Mouse (Mus musculus): Measurements from ENCODE around the gene Spats2l.

Gene Spats2l

GRCm38 (mm10) chr1:57824966-57825759, 51.2 kb downstream of the Spats2l start:
- no peak for DNase-seq (ENCODE audit: low read depth in 1 of 2, low spot score in 2 of 2)

GRCm38 (mm10) chr1:57826245-57826644, 52.3 kb downstream of the Spats2l start:
- DNase-seq (ENCODE audit: low read depth in 1 of 2, low spot score in 2 of 2) = no peak

GRCm38 (mm10) chr1:57833145-57833544, 59.2 kb downstream of the Spats2l start:
- DNase-seq (ENCODE audit: low read depth in 1 of 2, low spot score in 2 of 2) = no peak

- no peak for DNase-seq (ENCODE audit: low read depth in 1 of 2, low spot score in 2 of 2)
These were observed 61.2 kb downstream of the Spats2l start for GRCm38 (mm10) chr1:57835128-57835527.

- no peak for DNase-seq (ENCODE audit: low read depth in 1 of 2, low spot score in 2 of 2)
These were observed 62.8 kb downstream of the Spats2l start for GRCm38 (mm10) chr1:57836686-57837317.

GRCm38 (mm10) chr1:57839863-57840262, 65.9 kb downstream of the Spats2l start:
- DNase-seq (ENCODE audit: low read depth in 1 of 2, low spot score in 2 of 2) = no peak

- no peak for DNase-seq (ENCODE audit: low read depth in 1 of 2, low spot score in 2 of 2)
These were observed 71.2 kb downstream of the Spats2l start for GRCm38 (mm10) chr1:57845054-57845722.

GRCm38 (mm10) chr1:57846856-57847698, 73.1 kb downstream of the Spats2l start:
- no peak for DNase-seq (ENCODE audit: low read depth in 1 of 2, low spot score in 2 of 2)

GRCm38 (mm10) chr1:57849087-57849486, 75.1 kb downstream of the Spats2l start:
- DNase-seq (ENCODE audit: low read depth in 1 of 2, low spot score in 2 of 2) = no peak

- no peak for DNase-seq (ENCODE audit: low read depth in 1 of 2, low spot score in 2 of 2)
These were observed 76.0 kb downstream of the Spats2l start for GRCm38 (mm10) chr1:57849916-57850315.

GRCm38 (mm10) chr1:57851871-57852270, 77.9 kb downstream of the Spats2l start:
- DNase-seq (ENCODE audit: low read depth in 1 of 2, low spot score in 2 of 2) = no peak

GRCm38 (mm10) chr1:57852562-57853271, 78.8 kb downstream of the Spats2l start:
- DNase-seq (ENCODE audit: low read depth in 1 of 2, low spot score in 2 of 2) = no peak

GRCm38 (mm10) chr1:57857799-57858198, 83.8 kb downstream of the Spats2l start:
- DNase-seq (ENCODE audit: low read depth in 1 of 2, low spot score in 2 of 2) = no peak

GRCm38 (mm10) chr1:57862024-57862423, 88.1 kb downstream of the Spats2l start:
- DNase-seq (ENCODE audit: low read depth in 1 of 2, low spot score in 2 of 2) = no peak

- DNase-seq (ENCODE audit: low read depth in 1 of 2, low spot score in 2 of 2) = no peak
These were observed 94.7 kb downstream of the Spats2l start for GRCm38 (mm10) chr1:57868651-57869050.

GRCm38 (mm10) chr1:57872006-57872405, 98.0 kb downstream of the Spats2l start:
- no peak for DNase-seq (ENCODE audit: low read depth in 1 of 2, low spot score in 2 of 2)

GRCm38 (mm10) chr1:57873996-57874395, 100.0 kb downstream of the Spats2l start:
- no peak for DNase-seq (ENCODE audit: low read depth in 1 of 2, low spot score in 2 of 2)

GRCm38 (mm10) chr1:57875109-57875508, 101.1 kb downstream of the Spats2l start:
- DNase-seq (ENCODE audit: low read depth in 1 of 2, low spot score in 2 of 2) = no peak

- DNase-seq (ENCODE audit: low read depth in 1 of 2, low spot score in 2 of 2) = no peak
These were observed 101.5 kb downstream of the Spats2l start for GRCm38 (mm10) chr1:57875512-57875911.

- no peak for DNase-seq (ENCODE audit: low read depth in 1 of 2, low spot score in 2 of 2)
These were observed 105.0 kb downstream of the Spats2l start for GRCm38 (mm10) chr1:57878957-57879356.

GRCm38 (mm10) chr1:57884867-57885266, 110.9 kb downstream of the Spats2l start:
- no peak for DNase-seq (ENCODE audit: low read depth in 1 of 2, low spot score in 2 of 2)

Measured in monocyte, adult 2 months (primary cell).